Mouse (Mus musculus): ENCODE measurements at regions not wholly inside any gene's neighbourhood (a gene's known extent, or its start where the extent isn't known, plus 50 kb on each side); places are given as distances from the start of the nearest gene placed in this dataset.

GRCm38 (mm10) chr13:44153784-44154183 is 369.2 kb downstream of the Cd83 start:
- Histone ChIP-seq H3K9ac (no peak overlapping the region), H3K4me3 (no peak overlapping the region), H3K27me3 (no peaks in the 10 kb centered on the region), H3K27ac (no peak overlapping the region), H3K4me2 (replicated peaks) (no peak overlapping the region), H3K9me3 (no peaks in the 10 kb centered on the region), H3K36me3 (no peaks in the 10 kb centered on the region), H3K4me1 (peaks cover 7% of the 10 kb centered on the region; the same call in 1 of the 2 replicates)
- 92% methylated on average over 5 of the region's 5 CpGs for whole genome bisulfite sequencing
- ATAC-seq (ENCODE audit: insufficient number of reproducible peaks, insufficient read depth, low FRiP score, low TSS enrichment), result no peak

GRCm38 (mm10) chr13:44155956-44156355 is 371.4 kb downstream of the Cd83 start:
- WGBS, result 90% methylated on average over 4 of the region's 4 CpGs
- H3K36me3 ChIP-seq, result no peaks in the 10 kb centered on the region
- peaks cover 7% of the 10 kb centered on the region; the same call in 1 of the 2 replicates for H3K4me1 ChIP-seq
- ATAC-seq (ENCODE audit: insufficient number of reproducible peaks, insufficient read depth, low FRiP score, low TSS enrichment), result no peak
- H3K27me3 ChIP-seq, result no peaks in the 10 kb centered on the region
- no peak overlapping the region for H3K4me2 ChIP-seq (replicated peaks)
- no peak overlapping the region for H3K27ac ChIP-seq
- H3K9ac ChIP-seq, result no peak overlapping the region
- no peaks in the 10 kb centered on the region for H3K9me3 ChIP-seq
- H3K4me3 ChIP-seq, result no peak overlapping the region

- H3K4me1 ChIP-seq, result peaks cover 7% of the 10 kb centered on the region; the same call in 1 of the 2 replicates
- H3K36me3 ChIP-seq, result no peaks in the 10 kb centered on the region
- H3K27me3 ChIP-seq, result no peaks in the 10 kb centered on the region
- no peaks in the 10 kb centered on the region for H3K9me3 ChIP-seq
- WGBS, result 70% methylated on average over 3 of the region's 3 CpGs
- H3K4me2 ChIP-seq (replicated peaks), result no peak overlapping the region
- no peak overlapping the region for H3K4me3 ChIP-seq
- H3K9ac ChIP-seq, result no peak overlapping the region
- ATAC-seq (ENCODE audit: insufficient number of reproducible peaks, insufficient read depth, low FRiP score, low TSS enrichment), result no peak
- H3K27ac ChIP-seq, result no peak overlapping the region
These were observed 372.0 kb downstream of the Cd83 start for GRCm38 (mm10) chr13:44156546-44156945.

- no peak for ATAC-seq (ENCODE audit: insufficient number of reproducible peaks, insufficient read depth, low FRiP score, low TSS enrichment)
- 77% methylated on average over 4 of the region's 4 CpGs for WGBS
- Histone ChIP-seq H3K27me3 (no peaks in the 10 kb centered on the region), H3K36me3 (no peaks in the 10 kb centered on the region), H3K4me1 (peaks cover 7% of the 10 kb centered on the region; the same call in 1 of the 2 replicates), H3K27ac (no peak overlapping the region), H3K4me3 (no peak overlapping the region), H3K4me2 (replicated peaks) (no peak overlapping the region), H3K9ac (no peak overlapping the region), H3K9me3 (no peaks in the 10 kb centered on the region)
These were observed 372.7 kb downstream of the Cd83 start for GRCm38 (mm10) chr13:44157236-44157635.

GRCm38 (mm10) chr13:44158364-44158763 is 373.8 kb downstream of the Cd83 start:
- Histone ChIP-seq H3K4me1 (peaks cover under 1% of the 10 kb centered on the region; the same call in 1 of the 2 replicates), H3K27ac (no peak overlapping the region), H3K4me2 (replicated peaks) (no peak overlapping the region), H3K27me3 (no peaks in the 10 kb centered on the region), H3K9me3 (no peaks in the 10 kb centered on the region), H3K36me3 (no peaks in the 10 kb centered on the region), H3K9ac (no peak overlapping the region), H3K4me3 (no peak overlapping the region)
- no peak for ATAC-seq (ENCODE audit: insufficient number of reproducible peaks, insufficient read depth, low FRiP score, low TSS enrichment)
- 75% methylated on average over 6 of the region's 6 CpGs for WGBS

- WGBS, result 83% methylated on average over 2 of the region's 2 CpGs
- H3K36me3 ChIP-seq, result no peaks in the 10 kb centered on the region
- no peak overlapping the region for H3K4me3 ChIP-seq
These were observed 374.8 kb downstream of the Cd83 start for GRCm38 (mm10) chr13:44159346-44159745.

GRCm38 (mm10) chr13:44164746-44165145 is 380.2 kb downstream of the Cd83 start:
- H3K36me3 ChIP-seq, result no peaks in the 10 kb centered on the region
- H3K9me3 ChIP-seq, result no peaks in the 10 kb centered on the region
- no peak overlapping the region for H3K9ac ChIP-seq
- no peak overlapping the region for H3K27ac ChIP-seq
- H3K4me3 ChIP-seq, result no peak overlapping the region
- H3K4me1 ChIP-seq, result peaks cover 16% of the 10 kb centered on the region
- no peaks in the 10 kb centered on the region for H3K27me3 ChIP-seq
- H3K4me2 ChIP-seq (replicated peaks), result no peak overlapping the region
- no peak for ATAC-seq (ENCODE audit: insufficient number of reproducible peaks, insufficient read depth, low FRiP score, low TSS enrichment)

More at GRCm38 (mm10) chr13:44159346-44159745, 374.8 kb downstream of the Cd83 start:
- Histone ChIP-seq H3K9me3 (no peaks in the 10 kb centered on the region), H3K27ac (no peak overlapping the region), H3K4me1 (no peaks in the 10 kb centered on the region), H3K9ac (no peak overlapping the region), H3K27me3 (no peaks in the 10 kb centered on the region), H3K4me2 (replicated peaks) (no peak overlapping the region)
- ATAC-seq (ENCODE audit: insufficient number of reproducible peaks, insufficient read depth, low FRiP score, low TSS enrichment), result no peak

GRCm38 (mm10) chr13:44167186-44167585 is 382.6 kb downstream of the Cd83 start:
- Histone ChIP-seq H3K9ac (no peak overlapping the region), H3K9me3 (no peaks in the 10 kb centered on the region), H3K27ac (no peak overlapping the region), H3K4me1 (peaks cover 16% of the 10 kb centered on the region), H3K4me2 (replicated peaks) (no peak overlapping the region; the same call in 1 of the 2 replicates), H3K4me3 (no peak overlapping the region), H3K27me3 (no peaks in the 10 kb centered on the region), H3K36me3 (no peaks in the 10 kb centered on the region)
- 15% methylated on average over 9 of the region's 9 CpGs for WGBS
- ATAC-seq (ENCODE audit: insufficient number of reproducible peaks, insufficient read depth, low FRiP score, low TSS enrichment), result peak; percentile 35; the same call in 1 of the 2 replicates

GRCm38 (mm10) chr13:44168186-44168585 is 383.6 kb downstream of the Cd83 start:
- no peaks in the 10 kb centered on the region for H3K27me3 ChIP-seq
- ATAC-seq (ENCODE audit: insufficient number of reproducible peaks, insufficient read depth, low FRiP score, low TSS enrichment), result no peak
- no peak overlapping the region for H3K4me3 ChIP-seq
- H3K27ac ChIP-seq, result no peak overlapping the region
- no peaks in the 10 kb centered on the region for H3K9me3 ChIP-seq
- no peak overlapping the region for H3K4me2 ChIP-seq (replicated peaks)
- H3K4me1 ChIP-seq, result peaks cover 16% of the 10 kb centered on the region
- H3K36me3 ChIP-seq, result no peaks in the 10 kb centered on the region
- WGBS, result 60% methylated on average over 5 of the region's 5 CpGs
- no peak overlapping the region for H3K9ac ChIP-seq

- H3K27ac ChIP-seq, result no peak overlapping the region
- H3K9ac ChIP-seq, result no peak overlapping the region
- no peak overlapping the region for H3K4me3 ChIP-seq
- peaks cover 13% of the 10 kb centered on the region for H3K4me1 ChIP-seq
- no peak for ATAC-seq (ENCODE audit: insufficient number of reproducible peaks, insufficient read depth, low FRiP score, low TSS enrichment)
- no peaks in the 10 kb centered on the region for H3K9me3 ChIP-seq
- H3K27me3 ChIP-seq, result no peaks in the 10 kb centered on the region
- no peak overlapping the region for H3K4me2 ChIP-seq (replicated peaks)
- 78% methylated on average over 6 of the region's 6 CpGs for WGBS
- H3K36me3 ChIP-seq, result no peaks in the 10 kb centered on the region
These were observed 387.1 kb downstream of the Cd83 start for GRCm38 (mm10) chr13:44171639-44172038.

GRCm38 (mm10) chr13:44172701-44173100 is 388.1 kb downstream of the Cd83 start:
- H3K4me1 ChIP-seq, result peaks cover 5% of the 10 kb centered on the region
- no peak overlapping the region for H3K27ac ChIP-seq
- H3K9me3 ChIP-seq, result no peaks in the 10 kb centered on the region
- no peak overlapping the region for H3K9ac ChIP-seq
- 89% methylated on average over 5 of the region's 5 CpGs for WGBS
- H3K4me3 ChIP-seq, result no peak overlapping the region
- H3K4me2 ChIP-seq (replicated peaks), result no peak overlapping the region
- no peaks in the 10 kb centered on the region for H3K36me3 ChIP-seq
- no peaks in the 10 kb centered on the region for H3K27me3 ChIP-seq
- no peak for ATAC-seq (ENCODE audit: insufficient number of reproducible peaks, insufficient read depth, low FRiP score, low TSS enrichment)

- Histone ChIP-seq H3K4me1 (peaks cover 6% of the 10 kb centered on the region), H3K9me3 (no peaks in the 10 kb centered on the region), H3K27me3 (no peaks in the 10 kb centered on the region), H3K4me3 (no peak overlapping the region), H3K36me3 (no peaks in the 10 kb centered on the region), H3K9ac (no peak overlapping the region), H3K4me2 (replicated peaks) (no peak overlapping the region), H3K27ac (no peak overlapping the region)
- WGBS, result 83% methylated on average over 2 of the region's 2 CpGs
- ATAC-seq (ENCODE audit: insufficient number of reproducible peaks, insufficient read depth, low FRiP score, low TSS enrichment), result no peak
These were observed 389.7 kb downstream of the Cd83 start for GRCm38 (mm10) chr13:44174236-44174635.

Data from embryonic facial prominence, embryonic 12.5 days (tissue).